In the genomic region with DNA sequence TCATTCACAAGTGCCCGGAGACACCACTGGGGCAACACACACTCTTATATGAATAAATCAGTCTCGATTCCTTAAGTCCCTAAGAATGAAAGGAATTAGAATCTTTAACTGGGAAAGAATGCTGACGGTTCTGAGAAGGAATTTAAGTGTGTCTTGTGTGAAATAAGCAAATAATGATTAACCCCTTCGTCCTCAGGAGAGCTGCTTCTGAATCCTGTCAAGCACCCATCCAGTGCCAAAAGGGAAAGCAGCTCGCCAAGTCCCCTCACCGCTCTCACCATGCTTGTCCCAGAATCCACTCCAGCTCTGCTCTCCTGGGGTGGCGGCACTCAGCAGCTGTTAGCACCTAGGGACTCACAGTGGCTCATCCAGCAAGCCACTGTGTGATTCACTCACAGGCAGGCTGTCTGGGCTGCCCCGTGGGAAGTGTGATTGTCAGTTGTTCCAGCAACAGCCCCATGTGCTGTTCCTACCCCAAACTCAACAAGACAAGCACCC, we compare ENCODE assay signal across 7 mouse cellular contexts. TPM values are rescaled to one million over a fixed set of nuclear protein-coding genes. Genes with fewer than 3 reads are reported as not detected.
A peak's percentile ranks its signal among the peaks of the same experiment; 100 is the strongest.
DNase-seq lines count a peak whose midpoint lies in the region; ATAC-seq and TF ChIP-seq lines count a peak whose summit lies in the region.

No protein-coding gene starts in this region.

- ATAC-seq in forebrain, embryonic 16.5 days = peak; percentile 40; the same call in 1 of the 2 replicates

- peaks cover 28% of the 10 kb centered on the region for H3K4me1 ChIP-seq in kidney, adult 2 months (ENCODE audit: control insufficient read depth, insufficient read depth, low read length)
- H3K4me1 ChIP-seq in forebrain, embryonic 16.5 days (replicated peaks; ENCODE audit: control insufficient read depth, insufficient read depth, low read length) = peaks cover 61% of the 10 kb centered on the region

- H3K27me3 ChIP-seq in kidney, adult 2 months (replicated peaks; ENCODE audit: control insufficient read depth, insufficient read depth, low read length) = no peaks in the 10 kb centered on the region
- no peaks in the 10 kb centered on the region for H3K27me3 ChIP-seq in forebrain, embryonic 16.5 days (replicated peaks; ENCODE audit: control insufficient read depth, insufficient read depth, low read length)

- TF ChIP-seq CTCF in kidney, adult 2 months (conservative IDR thresholded peaks at IDR 0.05; ENCODE audit: insufficient read depth, insufficient read length, low read depth, low read length) = no peak

- H3K9me3 ChIP-seq in forebrain, embryonic 16.5 days (ENCODE audit: control insufficient read depth, low read length) = no peaks in the 10 kb centered on the region

- peak overlapping the region; percentile 7; the same call in 1 of the 2 replicates for H3K4me2 ChIP-seq in forebrain, embryonic 16.5 days (ENCODE audit: low read length)

- peak; percentile 84 for DNase-seq in kidney, adult 2 months
- no peak for DNase-seq in kidney, postnatal 4 days
- DNase-seq in MN1 (ENCODE audit: low spot score) = peak; percentile 40
- DNase-seq in lung, postnatal 10 days = peak; percentile 68
- DNase-seq in ovary, adult 18-20 months (ENCODE audit: low spot score) = no peak
- no peak for DNase-seq in adrenal gland, postnatal 36 days

- WGBS in kidney, adult 2 months = 45% methylated on average over 8 of the region's 8 CpGs
- 13% methylated on average over 8 of the region's 8 CpGs for WGBS in forebrain, embryonic 16.5 days

- TF ChIP-seq POLR2A in kidney, adult 2 months (IDR thresholded peaks at IDR 0.05; ENCODE audit: low read depth, low read length) = no peak

- no peak overlapping the region for H3K27ac ChIP-seq in kidney, adult 2 months (ENCODE audit: insufficient read depth, low read depth, low read length)
- peak overlapping the region; percentile 15; the same call in 1 of the 2 replicates for H3K27ac ChIP-seq in forebrain, embryonic 16.5 days (ENCODE audit: low read length)

- H3K4me3 ChIP-seq in kidney, adult 2 months (ENCODE audit: insufficient read depth, low read depth, low read length) = no peak overlapping the region
- H3K4me3 ChIP-seq in forebrain, embryonic 16.5 days (replicated peaks; ENCODE audit: low read length) = no peak overlapping the region

- H3K36me3 ChIP-seq in kidney, adult 2 months (ENCODE audit: control insufficient read depth, insufficient read depth, low read length) = no peaks in the 10 kb centered on the region
- H3K36me3 ChIP-seq in forebrain, embryonic 16.5 days (ENCODE audit: control insufficient read depth, insufficient read depth) = no peaks in the 10 kb centered on the region

- no peak overlapping the region; the same call in 1 of the 2 replicates for H3K9ac ChIP-seq in forebrain, embryonic 16.5 days (replicated peaks; ENCODE audit: low read depth, low read length)

RNA-seq across cellular contexts. Expression of a gene that starts 7.4 kb away (rescaled TPM):
- 43.1 and 43.5 TPM in 2 replicates for polyA plus RNA-seq in kidney, adult 2 months (2012; rRNA removed)
- 230 and 234 TPM in 2 replicates for polyA plus RNA-seq in forebrain, embryonic 16.5 days (2015; fragmentation: Nextera tagmentation; extraction: Ambion mirVana)
- 10 to 100 TPM; 47.9 to 60.1 TPM for total RNA-seq in adrenal gland, postnatal 36 days (2021)

Comparison
In these comparisons a context has a peak if more than half of its experiments do, and no peak if none do; other contexts are left out.
1. DNase-seq: peak in kidney, adult 2 months (single experiment), MN1 (single experiment) and lung, postnatal 10 days (single experiment); none in kidney, postnatal 4 days (0 of 2), ovary, adult 18-20 months (single experiment) and adrenal gland, postnatal 36 days (0 of 2).